Mouse (Mus musculus) thymus, adult 2 months (tissue): ENCODE results near the gene Usmg5.

ENCODE experiments used
- CTCF ChIP-seq: fragments of 200-500 bp; IDR thresholded peaks from 2 replicates; pipeline ENCODE4 v1.5.1; 2012; ENCODE audit warnings: mild to moderate bottlenecking, control low read depth, low read length, moderate library complexity, borderline replicate concordance; ENCODE audit not compliant: control insufficient read depth, poor library complexity, insufficient read depth; ENCODE audit errors: extremely low read depth
- POLR2A ChIP-seq: fragments of 200-500 bp; IDR thresholded peaks from 2 replicates; pipeline ENCODE4 v1.6.1; 2012; ENCODE audit warnings: mild to moderate bottlenecking, low read length, control low read depth, moderate library complexity; ENCODE audit not compliant: control insufficient read depth, poor library complexity, insufficient read depth; ENCODE audit errors: extremely low read depth

DNA sequence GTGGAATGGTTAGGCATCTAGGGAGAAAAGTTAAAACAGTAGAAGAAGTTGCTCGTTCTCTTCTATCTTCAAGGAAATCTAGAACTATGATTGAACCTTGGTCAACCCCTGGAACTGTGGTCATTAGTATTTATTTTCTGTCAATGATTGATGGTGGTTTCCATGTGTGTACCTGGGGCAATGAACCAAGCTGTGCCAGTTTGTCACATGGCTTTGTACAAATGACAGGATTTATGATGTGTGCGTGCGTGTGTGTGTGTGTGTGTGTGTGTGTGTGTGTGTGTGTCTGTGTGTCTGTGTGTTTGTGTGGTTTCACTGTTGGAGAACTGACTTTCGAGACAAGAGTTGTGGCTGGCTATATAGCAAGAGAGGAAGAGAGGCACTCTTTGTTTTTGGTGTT, 37.0 kb downstream of the Usmg5 start:
- no peak for TF ChIP-seq CTCF
- no peak for TF ChIP-seq POLR2A
